Mouse (Mus musculus): ENCODE measurements at regions not wholly inside any gene's neighbourhood (a gene's known extent, or its start where the extent isn't known, plus 50 kb on each side); places are given as distances from the start of the nearest gene placed in this dataset.

DNA sequence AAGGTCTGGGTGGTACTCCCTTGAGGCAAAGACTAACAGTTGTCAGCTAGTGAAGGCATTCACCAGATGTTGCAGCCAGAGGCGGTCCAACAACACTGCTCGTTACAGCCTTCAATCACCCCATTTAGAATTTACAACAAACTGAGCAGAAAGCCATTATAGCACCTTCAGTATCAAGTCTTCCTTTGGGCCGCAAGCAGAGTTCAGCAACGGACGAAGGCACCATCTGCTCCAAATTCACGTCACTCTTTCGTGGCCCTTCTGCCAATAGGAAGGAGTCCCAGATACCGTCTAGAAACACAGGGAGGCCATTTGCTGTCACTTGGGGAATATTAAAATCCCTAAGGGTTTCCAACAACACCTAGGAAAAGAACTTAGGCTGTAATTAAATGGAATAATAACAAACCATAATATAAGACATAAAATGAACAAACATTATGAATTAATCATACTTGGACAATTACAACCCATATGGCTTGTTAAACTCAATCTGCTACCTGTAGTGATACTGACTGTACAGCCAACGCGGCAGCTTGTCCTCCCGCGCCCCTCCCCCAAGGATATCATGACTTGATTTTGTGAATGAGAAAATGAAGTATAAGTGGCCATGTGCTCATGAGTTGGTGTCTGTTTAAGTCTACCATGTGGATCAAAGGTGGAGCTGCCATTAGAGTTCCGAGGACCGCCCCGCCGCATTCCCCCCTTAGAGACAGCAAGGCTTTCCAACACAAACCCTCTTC, 233.6 kb downstream of the Sp3 start:
- no peak overlapping the region for H3K9ac ChIP-seq
- no peaks in the 10 kb centered on the region for H3K36me3 ChIP-seq
- ATAC-seq (ENCODE audit: low read depth): peak; percentile 59; the same call in 1 of the 2 replicates
- H3K4me2 ChIP-seq: no peak overlapping the region
- H3K9me3 ChIP-seq: no peaks in the 10 kb centered on the region
- H3K27ac ChIP-seq (replicated peaks): no peak overlapping the region
- H3K4me1 ChIP-seq (replicated peaks): no peaks in the 10 kb centered on the region
- H3K4me3 ChIP-seq: no peak overlapping the region
- WGBS: 61% methylated on average over 16 of the region's 16 CpGs
- H3K27me3 ChIP-seq: peaks cover 10% of the 10 kb centered on the region; the same call in 1 of the 2 replicates

DNA sequence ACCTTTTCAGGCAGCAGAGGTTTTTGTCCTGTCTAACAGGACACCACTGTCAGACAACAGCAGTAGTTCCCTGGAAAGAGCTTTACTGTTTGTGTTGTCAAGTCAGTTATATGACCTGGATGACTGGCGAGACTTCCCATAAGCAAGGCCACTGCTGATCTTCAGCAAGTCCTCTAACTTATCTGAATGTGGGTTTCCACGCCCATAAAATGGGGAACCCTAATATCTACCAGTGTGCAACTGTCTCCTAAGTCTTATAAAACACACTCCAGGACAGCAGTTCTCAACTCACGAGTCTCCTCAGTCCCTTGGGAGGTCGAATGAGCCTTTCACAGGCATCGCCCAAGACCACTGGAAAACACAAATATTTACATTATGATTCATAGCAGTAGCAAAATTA, 232.9 kb downstream of the Sp3 start:
- no peak overlapping the region for H3K9ac ChIP-seq
- ATAC-seq (ENCODE audit: low read depth): no peak
- H3K4me2 ChIP-seq: no peak overlapping the region
- H3K27me3 ChIP-seq: peaks cover 10% of the 10 kb centered on the region; the same call in 1 of the 2 replicates
- 88% methylated on average over 5 of the region's 5 CpGs for WGBS
- no peak overlapping the region for H3K4me3 ChIP-seq
- H3K36me3 ChIP-seq: no peaks in the 10 kb centered on the region
- no peaks in the 10 kb centered on the region for H3K9me3 ChIP-seq
- H3K27ac ChIP-seq (replicated peaks): no peak overlapping the region
- no peaks in the 10 kb centered on the region for H3K4me1 ChIP-seq (replicated peaks)

DNA sequence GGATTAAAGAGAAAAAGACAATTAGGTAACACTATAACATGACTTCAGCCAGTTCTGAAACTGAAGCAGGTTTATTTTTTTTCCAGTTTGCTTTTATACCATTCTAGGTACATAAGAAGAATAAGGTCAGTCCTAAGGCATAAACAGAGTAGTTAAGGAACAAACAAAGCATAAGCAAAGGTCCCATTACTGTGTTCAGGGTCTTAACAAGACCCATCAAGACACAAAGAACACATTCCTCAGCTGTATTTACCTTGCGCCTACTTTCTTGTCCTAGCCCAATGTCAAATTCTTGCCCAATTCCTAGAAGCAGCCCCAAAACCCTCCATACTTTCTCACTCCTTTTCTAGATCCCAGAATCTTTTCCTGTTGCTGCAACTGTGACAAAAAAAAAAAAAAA, 230.8 kb downstream of the Sp3 start:
- WGBS: 100% methylated on average over 1 of the region's 1 CpGs
- no peak for ATAC-seq (ENCODE audit: low read depth)

DNA sequence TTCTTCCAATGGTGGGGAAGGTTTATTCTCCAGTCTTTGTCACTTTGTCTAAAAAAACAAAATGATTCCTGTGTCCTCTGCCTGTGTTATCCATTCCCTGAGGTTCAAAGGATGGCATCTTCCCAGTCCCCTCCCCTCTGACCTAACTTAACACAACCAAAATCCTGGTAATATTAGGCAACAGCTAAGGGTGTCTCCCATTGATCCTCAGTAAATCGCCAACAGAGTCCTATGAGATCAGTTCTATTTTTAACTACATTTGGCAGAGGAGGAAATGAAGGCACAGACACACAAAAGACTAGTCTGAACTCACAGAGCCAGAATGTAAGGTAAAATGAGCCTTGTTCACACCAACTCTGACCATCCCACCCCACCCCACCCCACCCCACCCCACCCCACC, 228.8 kb downstream of the Sp3 start:
- H3K9me3 ChIP-seq: no peaks in the 10 kb centered on the region
- no peak overlapping the region for H3K4me2 ChIP-seq
- no peak overlapping the region for H3K9ac ChIP-seq
- no peak overlapping the region for H3K4me3 ChIP-seq
- H3K36me3 ChIP-seq: no peaks in the 10 kb centered on the region
- ATAC-seq (ENCODE audit: low read depth): no peak
- no peak overlapping the region for H3K27ac ChIP-seq (replicated peaks)
- no peaks in the 10 kb centered on the region for H3K4me1 ChIP-seq (replicated peaks)
- H3K27me3 ChIP-seq: 0 out of 2 replicates have a peak, but pooled peaks cover 5% of the 10 kb centered on the region
- WGBS: 82% methylated on average over 1 of the region's 1 CpGs

More for the DNA sequence above, 230.8 kb downstream of the Sp3 start:
- no peak overlapping the region for H3K4me3 ChIP-seq
- 0 out of 2 replicates have a peak, but pooled peaks cover 5% of the 10 kb centered on the region for H3K27me3 ChIP-seq
- H3K27ac ChIP-seq (replicated peaks): no peak overlapping the region
- H3K4me2 ChIP-seq: no peak overlapping the region
- no peaks in the 10 kb centered on the region for H3K36me3 ChIP-seq
- H3K9ac ChIP-seq: no peak overlapping the region
- H3K9me3 ChIP-seq: no peaks in the 10 kb centered on the region
- H3K4me1 ChIP-seq (replicated peaks): no peaks in the 10 kb centered on the region

DNA sequence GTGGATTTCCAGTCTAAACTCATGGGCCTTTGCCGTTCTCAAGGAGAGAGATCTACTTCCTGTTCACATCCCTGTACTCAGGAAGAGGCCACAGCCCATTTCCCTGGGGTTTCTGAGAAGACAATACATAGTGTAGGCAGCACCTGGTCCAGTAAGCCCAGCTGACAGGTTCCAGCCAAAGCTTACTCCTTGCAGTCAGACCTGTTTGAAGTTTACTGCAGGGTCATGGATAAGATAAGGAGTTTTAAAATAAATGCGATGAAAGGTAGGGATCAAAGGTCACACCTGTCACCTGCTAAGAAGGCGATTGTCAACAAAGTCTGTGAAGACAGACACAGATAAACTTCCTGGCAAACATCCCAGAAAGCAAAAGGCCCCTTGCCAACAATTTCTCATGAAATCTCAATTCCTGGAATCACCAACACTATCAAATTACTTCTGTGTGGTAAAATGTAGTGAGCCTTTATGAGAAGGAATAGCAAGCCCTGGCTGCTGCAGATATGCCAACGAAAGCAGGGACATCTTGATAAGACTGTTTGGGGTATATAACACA, 227.5 kb downstream of the Sp3 start:
- Histone ChIP-seq H3K27ac (replicated peaks) (no peak overlapping the region), H3K4me2 (no peak overlapping the region), H3K4me1 (replicated peaks) (no peaks in the 10 kb centered on the region), H3K9me3 (no peaks in the 10 kb centered on the region), H3K4me3 (no peak overlapping the region), H3K9ac (no peak overlapping the region), H3K36me3 (no peaks in the 10 kb centered on the region), H3K27me3 (0 out of 2 replicates have a peak, but pooled peaks cover 4% of the 10 kb centered on the region)
- 85% methylated on average over 4 of the region's 4 CpGs for WGBS
- no peak for ATAC-seq (ENCODE audit: low read depth)

DNA sequence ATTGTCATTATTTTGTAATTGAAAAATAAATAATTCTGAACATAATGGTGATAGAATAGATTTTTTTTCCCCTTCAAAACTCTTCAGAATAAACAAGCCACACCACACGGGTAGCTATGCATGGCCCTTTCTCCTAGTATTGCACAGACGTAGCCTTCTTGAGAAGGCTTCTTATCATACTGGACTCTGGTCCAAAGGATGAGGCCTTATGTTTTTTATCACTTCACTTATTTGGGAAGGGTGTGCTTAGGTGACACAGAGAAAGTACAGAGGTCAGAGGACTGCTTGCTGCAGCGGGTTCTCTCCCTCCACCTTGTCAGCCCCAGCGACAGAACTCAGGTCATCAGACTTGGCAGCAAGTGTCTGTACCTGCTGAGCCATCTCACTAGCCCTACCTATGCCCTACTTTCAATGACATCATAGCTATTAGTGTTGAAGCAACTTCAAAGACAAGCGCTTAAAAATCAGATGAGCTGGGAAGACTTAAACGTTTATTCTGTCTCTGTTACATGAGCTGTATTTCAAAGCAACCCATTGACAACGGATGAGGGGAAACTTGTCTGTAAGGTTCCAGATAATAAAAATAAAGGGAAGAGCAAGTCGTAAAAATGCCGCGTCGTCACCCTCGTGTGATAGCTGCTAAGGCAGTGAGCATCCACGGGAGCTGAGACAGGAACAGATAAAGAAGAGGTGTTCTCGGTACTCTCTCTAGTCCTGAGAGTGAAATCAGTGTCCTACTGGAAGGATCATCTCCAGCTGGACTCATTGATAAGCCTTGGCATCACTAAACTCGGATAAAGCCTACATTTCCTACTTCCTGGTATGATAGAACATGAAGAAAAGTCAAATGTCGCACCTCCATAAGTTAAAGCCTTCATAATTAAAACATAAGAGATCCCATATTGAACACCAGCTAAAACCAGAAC, 226.2 kb downstream of the Sp3 start:
- no peak overlapping the region for H3K27ac ChIP-seq (replicated peaks)
- H3K27me3 ChIP-seq: no peaks in the 10 kb centered on the region
- H3K36me3 ChIP-seq: no peaks in the 10 kb centered on the region
- H3K9ac ChIP-seq: no peak overlapping the region
- no peaks in the 10 kb centered on the region for H3K9me3 ChIP-seq
- no peak overlapping the region for H3K4me2 ChIP-seq
- H3K4me1 ChIP-seq (replicated peaks): no peaks in the 10 kb centered on the region
- 87% methylated on average over 16 of the region's 16 CpGs for WGBS
- H3K4me3 ChIP-seq: no peak overlapping the region
- ATAC-seq (ENCODE audit: low read depth): no peak

DNA sequence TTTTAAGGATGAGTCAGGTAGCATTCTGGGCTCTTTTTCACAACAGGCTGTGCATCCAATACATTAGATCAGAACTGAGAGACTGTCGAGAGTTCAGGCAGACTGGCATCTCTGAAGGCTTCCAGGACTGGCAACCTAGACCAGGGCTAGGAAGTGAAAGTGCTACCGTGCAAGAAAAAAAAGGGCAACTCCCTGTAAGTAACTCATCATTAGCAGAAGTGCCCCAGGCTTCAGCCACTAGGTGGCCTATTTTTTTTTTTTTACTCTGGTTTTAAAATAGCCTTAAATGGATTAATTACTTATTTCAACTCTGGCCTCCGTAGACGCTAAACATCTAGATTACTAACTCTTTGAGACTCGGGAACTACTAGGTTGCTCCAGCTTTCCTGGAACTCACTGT, 216.8 kb downstream of the Sp3 start:
- Histone ChIP-seq H3K4me2 (no peak overlapping the region), H3K27ac (replicated peaks) (no peak overlapping the region), H3K9me3 (peaks cover 4% of the 10 kb centered on the region; the same call in 1 of the 2 replicates), H3K9ac (no peak overlapping the region), H3K4me1 (replicated peaks) (peaks cover 9% of the 10 kb centered on the region; the same call in 1 of the 2 replicates), H3K36me3 (no peaks in the 10 kb centered on the region), H3K4me3 (no peak overlapping the region), H3K27me3 (no peaks in the 10 kb centered on the region)
- 92% methylated on average over 5 of the region's 5 CpGs for WGBS
- no peak for ATAC-seq (ENCODE audit: low read depth)

DNA sequence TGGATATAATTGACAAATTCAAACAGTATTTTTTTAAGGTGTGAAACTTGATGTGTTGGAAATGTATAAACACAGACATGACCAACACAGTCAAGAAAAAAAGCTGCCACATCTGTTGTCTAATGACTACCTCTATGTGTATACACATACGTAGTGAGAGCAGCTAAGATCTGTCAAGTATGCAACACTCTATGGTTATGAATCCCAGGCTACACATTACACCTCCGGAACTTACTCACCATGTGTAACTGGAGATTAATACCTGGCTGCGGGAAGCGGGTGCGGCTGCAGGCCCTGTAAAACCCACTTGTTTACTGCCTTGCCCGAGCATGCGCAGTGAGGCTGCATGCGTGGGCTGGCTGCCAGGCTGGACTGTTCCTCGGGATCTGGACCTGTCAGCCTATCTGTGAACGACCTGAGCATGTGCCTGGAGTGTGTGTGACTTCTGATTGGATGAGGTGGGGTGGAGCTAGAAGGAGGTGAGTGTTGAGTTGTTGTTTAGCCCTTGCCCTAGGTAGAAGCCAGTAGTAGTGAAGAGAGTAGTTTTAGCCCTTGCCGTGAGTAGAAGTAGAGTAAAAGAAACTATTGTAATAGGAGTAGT, 211.1 kb downstream of the Sp3 start:
- no peaks in the 10 kb centered on the region for H3K36me3 ChIP-seq
- H3K4me3 ChIP-seq: no peak overlapping the region
- H3K9ac ChIP-seq: no peak overlapping the region
- H3K9me3 ChIP-seq: peaks cover 4% of the 10 kb centered on the region; the same call in 1 of the 2 replicates
- H3K4me1 ChIP-seq (replicated peaks): peaks cover 9% of the 10 kb centered on the region; the same call in 1 of the 2 replicates
- no peak for ATAC-seq (ENCODE audit: low read depth)
- H3K27me3 ChIP-seq: 0 out of 2 replicates have a peak, but pooled peaks cover 2% of the 10 kb centered on the region
- 85% methylated on average over 11 of the region's 11 CpGs for WGBS
- H3K4me2 ChIP-seq: no peak overlapping the region
- no peak overlapping the region for H3K27ac ChIP-seq (replicated peaks)

DNA sequence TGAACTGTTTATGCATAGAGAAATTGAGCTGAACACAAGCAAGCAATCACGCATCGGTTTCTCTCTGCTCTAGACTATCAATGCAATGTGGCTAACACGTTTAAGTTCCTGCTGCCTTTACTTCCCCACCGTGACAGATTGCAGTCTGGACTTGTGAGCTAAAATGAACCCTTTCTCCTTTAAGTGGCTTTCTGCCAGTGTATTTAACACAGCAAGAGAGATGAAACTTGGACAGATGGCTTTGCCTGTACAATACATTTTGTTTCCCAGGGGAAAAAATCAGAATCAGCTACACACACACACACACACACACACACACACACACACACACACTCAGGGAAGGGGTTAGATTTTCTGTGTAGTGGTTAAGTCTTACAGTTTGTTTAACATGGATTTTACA, 206.8 kb downstream of the Sp3 start:
- Histone ChIP-seq H3K27ac (replicated peaks) (no peak overlapping the region), H3K36me3 (no peaks in the 10 kb centered on the region), H3K4me1 (replicated peaks) (no peaks in the 10 kb centered on the region), H3K9me3 (peaks cover 4% of the 10 kb centered on the region; the same call in 1 of the 2 replicates), H3K27me3 (0 out of 2 replicates have a peak, but pooled peaks cover 4% of the 10 kb centered on the region), H3K9ac (no peak overlapping the region), H3K4me3 (no peak overlapping the region), H3K4me2 (no peak overlapping the region)
- ATAC-seq (ENCODE audit: low read depth): no peak
- 65% methylated on average over 4 of the region's 4 CpGs for WGBS

DNA sequence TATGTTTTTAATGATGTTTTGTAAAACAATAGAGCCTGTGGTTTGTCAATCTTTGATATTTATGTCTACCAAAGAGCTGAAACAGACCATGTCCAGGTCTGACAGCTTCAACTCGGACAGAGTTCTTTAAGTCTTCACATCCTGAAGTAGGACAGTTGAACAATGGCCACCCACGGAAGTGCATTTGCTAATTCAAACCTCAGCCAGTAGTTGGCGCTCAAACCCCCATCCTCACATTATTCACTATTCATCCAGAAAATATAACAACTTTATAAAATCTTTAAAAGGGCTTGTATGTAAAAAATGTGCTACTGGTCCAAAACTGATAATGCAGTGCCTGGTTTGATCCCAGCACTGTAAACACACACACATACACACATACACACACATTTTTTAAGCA, 202.9 kb downstream of the Sp3 start:
- H3K4me2 ChIP-seq: no peak overlapping the region
- H3K27ac ChIP-seq (replicated peaks): no peak overlapping the region
- 0 out of 2 replicates have a peak, but pooled peaks cover 4% of the 10 kb centered on the region for H3K27me3 ChIP-seq
- peaks cover 15% of the 10 kb centered on the region for H3K4me1 ChIP-seq (replicated peaks)
- no peak overlapping the region for H3K9ac ChIP-seq
- H3K9me3 ChIP-seq: peaks cover 4% of the 10 kb centered on the region; the same call in 1 of the 2 replicates
- no peak overlapping the region for H3K4me3 ChIP-seq
- H3K36me3 ChIP-seq: no peaks in the 10 kb centered on the region
- no peak for ATAC-seq (ENCODE audit: low read depth)
- 61% methylated on average over 3 of the region's 3 CpGs for WGBS

DNA sequence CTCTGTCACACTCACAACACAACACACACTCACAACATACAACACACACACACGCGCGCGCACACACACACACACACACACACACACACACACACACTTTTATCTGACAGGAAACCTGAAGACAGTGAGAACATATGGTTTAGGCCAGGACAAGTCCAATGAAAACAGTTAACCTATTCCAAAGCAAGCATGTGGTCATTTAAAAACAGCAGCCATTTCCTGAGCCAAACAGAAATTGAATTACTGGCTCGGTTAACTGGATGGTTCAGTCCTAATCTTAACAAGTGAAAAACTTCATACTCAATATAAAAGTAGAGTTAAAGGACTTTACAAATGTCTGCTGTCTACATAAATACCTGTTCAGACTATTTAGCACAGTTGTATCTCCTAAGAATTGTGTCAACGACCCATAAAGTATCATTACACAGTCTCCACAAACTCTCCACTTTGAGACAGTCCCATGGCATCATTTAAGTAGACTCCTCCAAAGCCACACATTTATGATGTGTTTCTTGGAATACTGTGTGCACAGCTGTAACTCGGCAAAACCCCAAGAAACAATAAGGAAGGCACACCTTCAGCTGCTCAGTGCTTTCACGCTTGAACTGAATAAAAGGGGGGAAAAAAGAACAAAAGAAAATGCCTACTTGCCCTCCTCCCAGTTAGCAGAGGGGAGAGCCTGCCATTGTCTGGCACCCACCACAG, 202.3 kb downstream of the Sp3 start:
- WGBS: 80% methylated on average over 8 of the region's 8 CpGs

More for the DNA sequence above, 202.3 kb downstream of the Sp3 start:
- Histone ChIP-seq H3K4me1 (replicated peaks) (peaks cover 20% of the 10 kb centered on the region), H3K4me2 (no peak overlapping the region), H3K27me3 (0 out of 2 replicates have a peak, but pooled peaks cover 4% of the 10 kb centered on the region), H3K9ac (no peak overlapping the region), H3K27ac (replicated peaks) (no peak overlapping the region), H3K36me3 (no peaks in the 10 kb centered on the region), H3K9me3 (peaks cover 4% of the 10 kb centered on the region; the same call in 1 of the 2 replicates), H3K4me3 (no peak overlapping the region)
- no peak for ATAC-seq (ENCODE audit: low read depth)
